Mouse (Mus musculus) forebrain, embryonic 16.5 days (tissue): ENCODE data around the gene Ryr2. TPM values are rescaled to one million over a fixed set of nuclear protein-coding genes. Genes with fewer than 3 reads are reported as not detected.

Experiments used
- ATAC-seq: fragments of 200-750 bp; cut with Nextera tagmentation; 2 replicates; pipeline ENCODE4 v1.8.0; 2017; ENCODE audit warnings: mild to moderate bottlenecking, moderate library complexity
- H3K27ac ChIP-seq: fragments of 300-500 bp; sonication (generic); 2 replicates; pipeline ENCODE4 v1.5.1; 2014; ENCODE audit warnings: low read length, control low read depth
- H3K27me3 ChIP-seq: fragments of 300-500 bp; sonication (generic); replicated peaks from 2 replicates; pipeline ENCODE4 v1.6.1; 2014; ENCODE audit warnings: low read length; ENCODE audit not compliant: control insufficient read depth, insufficient read depth
- H3K36me3 ChIP-seq: fragments of 300-500 bp; sonication (generic); 2 replicates; pipeline ENCODE4 v1.6.1; 2014; ENCODE audit not compliant: control insufficient read depth, insufficient read depth
- H3K4me1 ChIP-seq: fragments of 300-500 bp; sonication (generic); replicated peaks from 2 replicates; pipeline ENCODE4 v1.6.1; 2014; ENCODE audit warnings: low read length; ENCODE audit not compliant: control insufficient read depth, insufficient read depth
- H3K4me2 ChIP-seq: fragments of 300-500 bp; sonication (generic); 2 replicates; pipeline ENCODE4 v1.6.1; 2014; ENCODE audit warnings: mild to moderate bottlenecking, low read length, control low read depth
- H3K4me3 ChIP-seq: fragments of 300-500 bp; sonication (generic); replicated peaks from 2 replicates; pipeline ENCODE4 v1.5.1; 2014; ENCODE audit warnings: mild to moderate bottlenecking, low read length, control low read depth
- H3K9ac ChIP-seq: fragments of 300-500 bp; sonication (generic); replicated peaks from 2 replicates; pipeline ENCODE4 v1.6.1; 2014; ENCODE audit warnings: low read depth, low read length, control low read depth
- H3K9me3 ChIP-seq: fragments of 300-500 bp; sonication (generic); 2 replicates; pipeline ENCODE4 v1.6.1; 2016; ENCODE audit warnings: low read length; ENCODE audit not compliant: control insufficient read depth
- WGBS: fragments of 180-500 bp; shearing (Covaris S2); extraction: QIAGEN DNeasy Blood & Tissue Kit; methylation state at CpG from one replicate; pipeline ENCODE4 v1.1.7; 2014; 5-methylcytosine and 5-hydroxymethylcytosine counted together
- polyA plus RNA-seq: library from polyadenylated mRNA; unstranded; fragments of >200 nt; fragmentation: Nextera tagmentation; extraction: Ambion mirVana; gene quantifications from 2 replicates; pipeline ENCODE4 v1.2.1, GENCODE M21; 2015

Gene Ryr2
- polyA plus RNA-seq, 1 experiment from 2014 or later, result 2.2 TPM

DNA sequence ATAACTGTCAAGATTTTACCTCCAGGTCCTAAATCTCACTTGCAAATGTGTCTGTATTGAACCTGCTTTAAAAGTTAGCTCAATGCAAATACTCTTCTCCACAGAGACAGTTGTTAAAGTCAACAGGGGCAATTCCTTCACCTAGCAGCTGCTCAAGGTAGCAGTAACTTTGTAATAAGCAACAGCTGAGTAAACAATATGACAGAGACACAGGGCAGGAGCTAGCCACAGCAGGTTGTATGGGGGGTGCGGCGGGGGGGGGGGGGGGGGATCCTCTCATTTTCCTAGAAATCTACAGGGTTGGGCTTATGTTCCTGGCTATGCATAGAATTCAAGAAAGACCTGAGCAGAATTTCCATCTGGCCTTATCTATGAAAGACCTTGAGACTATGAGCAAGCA, 339.8 kb downstream of the Ryr2 start:
- Histone ChIP-seq H3K9me3 (no peaks in the 10 kb centered on the region), H3K4me3 (no peak overlapping the region), H3K27me3 (no peaks in the 10 kb centered on the region), H3K9ac (no peak overlapping the region), H3K4me2 (no peak overlapping the region), H3K36me3 (no peaks in the 10 kb centered on the region), H3K4me1 (no peaks in the 10 kb centered on the region), H3K27ac (no peak overlapping the region)
- 79% methylated on average over 2 of the region's 2 CpGs for WGBS
- ATAC-seq, result no peak

DNA sequence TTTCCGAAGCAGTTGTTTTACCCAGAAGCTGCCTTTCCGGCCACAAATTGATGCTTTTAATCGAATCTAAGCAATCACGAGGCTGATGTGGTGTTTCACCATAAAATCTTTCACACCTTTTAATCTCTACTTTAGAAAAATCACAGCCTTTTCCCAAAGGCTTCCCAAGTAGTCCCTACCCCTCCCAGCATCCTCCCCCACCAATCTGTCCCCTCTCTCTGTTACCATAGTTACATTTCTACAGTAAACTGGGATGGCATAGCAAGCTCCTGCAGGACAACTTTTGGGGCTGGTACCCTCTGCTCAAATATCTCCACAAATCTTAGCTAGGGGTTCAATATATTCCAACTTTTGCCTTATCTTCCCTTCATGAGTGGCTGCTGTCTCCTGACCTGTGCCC, 342.8 kb downstream of the Ryr2 start:
- WGBS, result 82% methylated on average over 4 of the region's 4 CpGs
- H3K36me3 ChIP-seq, result no peaks in the 10 kb centered on the region
- H3K9ac ChIP-seq, result no peak overlapping the region
- H3K27me3 ChIP-seq, result no peaks in the 10 kb centered on the region
- no peak overlapping the region for H3K27ac ChIP-seq
- no peak overlapping the region for H3K4me2 ChIP-seq
- H3K4me3 ChIP-seq, result no peak overlapping the region
- no peak for ATAC-seq
- H3K9me3 ChIP-seq, result no peaks in the 10 kb centered on the region
- no peaks in the 10 kb centered on the region for H3K4me1 ChIP-seq

DNA sequence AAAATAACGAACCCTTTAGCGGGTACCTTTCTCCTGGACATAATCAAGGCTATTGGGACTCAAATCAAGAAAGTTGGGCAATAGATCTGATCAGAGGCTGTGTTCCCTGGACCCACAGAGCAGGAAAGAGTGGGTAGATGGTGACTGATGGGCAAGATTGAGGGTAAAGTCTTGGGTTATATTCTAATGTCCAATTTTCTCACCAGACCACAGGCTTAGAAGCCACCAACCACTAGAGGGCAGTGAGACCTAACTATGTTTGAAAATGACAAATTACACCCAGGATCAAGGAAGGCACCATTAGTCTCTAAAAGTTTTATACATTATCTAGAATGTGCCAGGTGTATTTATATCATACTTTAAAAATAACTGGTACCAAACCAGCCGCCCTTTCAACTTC, 343.6 kb downstream of the Ryr2 start:
- Histone ChIP-seq H3K4me1 (peaks cover 1% of the 10 kb centered on the region), H3K4me3 (no peak overlapping the region), H3K9ac (no peak overlapping the region), H3K36me3 (no peaks in the 10 kb centered on the region), H3K27ac (no peak overlapping the region), H3K4me2 (no peak overlapping the region), H3K9me3 (no peaks in the 10 kb centered on the region), H3K27me3 (no peaks in the 10 kb centered on the region)
- 77% methylated on average over 3 of the region's 3 CpGs for WGBS
- 0 out of 2 replicates have a peak, but pooled peaks have one; percentile 43 for ATAC-seq

DNA sequence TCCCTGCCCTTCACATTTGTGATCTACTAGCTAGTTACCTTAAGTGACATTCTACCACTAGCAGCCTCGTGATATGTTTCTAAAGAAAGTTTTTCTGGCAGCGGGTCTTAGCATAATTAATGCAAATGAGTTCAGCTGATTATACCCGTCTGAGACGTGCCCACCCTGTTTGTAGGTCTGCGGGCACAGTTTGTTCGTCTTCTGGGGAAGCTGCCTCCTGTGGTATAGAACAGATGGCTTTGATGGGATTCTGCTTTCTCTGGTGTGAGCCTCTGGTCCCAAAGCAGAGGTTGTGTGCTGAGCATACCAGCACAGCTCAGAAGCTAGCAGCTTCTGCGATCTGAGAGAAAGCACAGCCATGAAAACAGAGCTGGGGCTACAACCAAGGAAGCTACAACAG, 348.9 kb downstream of the Ryr2 start:
- no peaks in the 10 kb centered on the region for H3K27me3 ChIP-seq

DNA sequence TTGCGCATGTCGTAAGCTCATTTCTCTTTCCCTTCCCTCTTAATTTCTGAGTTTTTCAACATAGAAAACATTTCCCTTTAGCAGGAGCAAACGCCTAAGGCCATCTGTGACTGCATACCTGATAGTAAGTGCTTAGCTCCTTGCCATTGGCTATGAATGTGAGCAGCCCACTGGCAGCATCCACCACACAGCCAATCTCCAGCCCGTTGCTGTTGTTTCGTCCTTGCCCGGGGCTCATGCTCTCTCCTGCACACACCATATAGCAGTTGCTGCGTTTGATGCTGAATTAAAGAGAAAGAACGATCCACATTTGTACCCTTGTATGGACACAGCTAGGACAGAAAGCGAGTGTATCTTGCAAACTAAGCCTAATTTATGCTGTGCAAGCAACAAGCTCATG, 361.3 kb downstream of the Ryr2 start:
- no peak for ATAC-seq
- Histone ChIP-seq H3K9ac (no peak overlapping the region), H3K36me3 (no peaks in the 10 kb centered on the region), H3K4me1 (no peaks in the 10 kb centered on the region), H3K27me3 (no peaks in the 10 kb centered on the region), H3K27ac (no peak overlapping the region), H3K4me2 (no peak overlapping the region), H3K4me3 (no peak overlapping the region), H3K9me3 (no peaks in the 10 kb centered on the region)
- WGBS, result 91% methylated on average over 9 of the region's 9 CpGs

More for the DNA sequence above, 348.9 kb downstream of the Ryr2 start:
- no peak overlapping the region for H3K4me3 ChIP-seq
- no peaks in the 10 kb centered on the region for H3K36me3 ChIP-seq
- H3K4me2 ChIP-seq, result no peak overlapping the region
- ATAC-seq, result peak; percentile 95
- no peak overlapping the region for H3K9ac ChIP-seq
- H3K9me3 ChIP-seq, result no peaks in the 10 kb centered on the region
- H3K4me1 ChIP-seq, result peaks cover 7% of the 10 kb centered on the region
- 14% methylated on average over 7 of the region's 7 CpGs for WGBS
- H3K27ac ChIP-seq, result no peak overlapping the region

DNA sequence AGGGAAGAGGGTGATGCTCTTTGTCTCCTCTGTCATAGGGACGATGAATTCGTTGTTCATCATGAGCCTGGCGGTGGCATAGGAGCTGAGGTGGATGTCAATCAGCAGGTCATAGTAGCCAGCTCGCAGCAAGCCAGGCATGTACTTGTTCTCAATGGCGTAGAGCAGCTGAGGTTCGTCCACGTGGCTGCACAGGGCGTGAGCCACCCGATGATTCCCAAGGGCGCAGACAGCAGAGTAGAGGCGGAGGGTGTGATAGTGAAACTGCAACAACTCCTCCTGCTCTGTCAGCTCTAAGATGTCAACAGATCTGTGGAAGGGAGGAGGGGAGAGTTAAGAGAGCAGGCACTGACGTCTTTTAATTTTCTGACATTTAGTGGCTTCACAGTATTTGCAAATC, 368.5 kb downstream of the Ryr2 start:
- no peak for ATAC-seq
- WGBS, result 91% methylated on average over 12 of the region's 12 CpGs

DNA sequence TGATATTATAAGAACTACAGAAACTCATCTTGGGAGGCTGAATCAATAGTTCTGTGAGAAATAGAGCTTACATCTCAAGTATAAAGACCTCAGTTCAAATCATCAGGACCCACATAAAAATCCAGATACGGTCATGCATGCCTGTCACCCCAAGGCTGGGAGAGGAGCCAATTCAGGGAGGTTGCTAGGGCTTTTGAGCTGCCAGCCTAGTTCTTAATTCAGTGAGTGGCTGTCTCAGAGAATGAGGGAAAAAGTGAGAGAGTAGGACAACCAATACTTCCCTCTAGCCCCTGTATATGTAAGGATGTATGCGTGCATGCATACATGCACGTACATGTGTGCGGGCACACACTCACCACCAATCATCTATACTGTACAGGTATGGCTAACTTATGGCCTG, 390.5 kb downstream of the Ryr2 start:
- no peaks in the 10 kb centered on the region for H3K27me3 ChIP-seq
- H3K9me3 ChIP-seq, result no peaks in the 10 kb centered on the region
- no peak overlapping the region for H3K4me3 ChIP-seq
- no peak for ATAC-seq
- H3K27ac ChIP-seq, result no peak overlapping the region
- no peaks in the 10 kb centered on the region for H3K36me3 ChIP-seq
- H3K4me1 ChIP-seq, result no peaks in the 10 kb centered on the region
- no peak overlapping the region for H3K9ac ChIP-seq
- no peak overlapping the region for H3K4me2 ChIP-seq
- WGBS, result 87% methylated on average over 4 of the region's 4 CpGs

More for the DNA sequence above, 368.5 kb downstream of the Ryr2 start:
- H3K36me3 ChIP-seq, result no peaks in the 10 kb centered on the region
- H3K9me3 ChIP-seq, result no peaks in the 10 kb centered on the region
- no peak overlapping the region for H3K4me2 ChIP-seq
- no peaks in the 10 kb centered on the region for H3K4me1 ChIP-seq
- no peak overlapping the region for H3K27ac ChIP-seq
- no peak overlapping the region for H3K9ac ChIP-seq
- H3K27me3 ChIP-seq, result no peaks in the 10 kb centered on the region
- no peak overlapping the region for H3K4me3 ChIP-seq

DNA sequence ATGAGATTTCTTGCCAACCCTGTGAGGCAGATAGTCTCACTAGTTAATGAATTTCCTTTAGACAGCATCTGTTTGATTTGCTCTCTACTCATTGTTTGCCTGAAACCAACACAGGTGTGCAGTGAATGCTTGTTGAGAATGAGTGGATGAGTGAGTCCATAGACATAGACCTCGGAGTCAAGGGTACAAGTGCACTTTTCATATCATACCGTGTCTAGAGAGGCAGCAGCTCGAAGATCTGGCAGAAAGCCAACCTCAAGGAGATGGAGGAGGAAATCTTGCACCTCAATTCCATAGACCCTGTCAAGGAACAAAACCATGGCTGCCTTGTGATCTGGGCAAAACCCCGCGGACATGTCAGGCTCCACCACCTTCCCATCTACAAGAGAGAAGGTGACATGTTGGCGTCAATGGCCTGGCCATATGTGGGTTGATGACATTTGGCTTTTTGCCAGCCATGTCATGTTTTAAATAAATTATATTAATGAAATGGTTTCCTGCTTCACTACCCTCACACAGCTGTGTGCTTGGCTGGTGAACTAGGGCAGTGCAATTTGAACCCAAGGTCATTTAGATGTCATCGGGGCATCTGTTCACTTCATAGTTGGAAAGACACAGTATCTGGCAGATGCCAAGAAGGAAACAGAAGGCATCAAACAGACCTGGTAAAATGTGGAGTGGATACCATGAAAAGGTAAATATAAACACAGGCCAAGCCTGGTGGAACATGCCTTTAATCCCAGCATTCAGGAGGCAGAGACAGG, 396.9 kb downstream of the Ryr2 start:
- H3K4me1 ChIP-seq, result no peaks in the 10 kb centered on the region
- H3K4me2 ChIP-seq, result no peak overlapping the region
- no peak overlapping the region for H3K27ac ChIP-seq
- H3K4me3 ChIP-seq, result no peak overlapping the region
- 87% methylated on average over 7 of the region's 7 CpGs for WGBS
- no peak for ATAC-seq
- H3K36me3 ChIP-seq, result no peaks in the 10 kb centered on the region
- H3K9me3 ChIP-seq, result no peaks in the 10 kb centered on the region
- H3K9ac ChIP-seq, result no peak overlapping the region
- H3K27me3 ChIP-seq, result no peaks in the 10 kb centered on the region

DNA sequence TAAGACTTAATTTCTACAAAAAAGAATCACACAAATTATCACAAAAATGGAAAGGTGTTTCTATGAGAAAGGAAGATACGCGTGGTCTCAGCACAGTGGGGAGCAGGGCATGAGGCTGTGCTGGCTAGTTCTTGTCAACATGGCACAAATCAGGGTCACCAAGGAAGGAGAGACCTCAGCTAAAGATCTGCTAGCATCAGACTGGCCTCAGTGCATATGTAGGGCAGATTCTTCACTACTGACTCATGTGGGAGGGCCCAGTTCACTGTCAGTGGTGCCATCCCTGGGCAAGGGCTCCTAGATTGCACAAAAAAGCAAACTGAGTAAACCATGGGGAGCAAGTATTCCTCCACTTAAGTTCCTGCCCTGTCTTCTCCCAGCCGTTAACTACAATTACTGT, 405.0 kb downstream of the Ryr2 start:
- H3K4me1 ChIP-seq, result no peaks in the 10 kb centered on the region
- no peaks in the 10 kb centered on the region for H3K27me3 ChIP-seq
- H3K4me2 ChIP-seq, result no peak overlapping the region
- 93% methylated on average over 3 of the region's 3 CpGs for WGBS
- no peak overlapping the region for H3K9ac ChIP-seq
- H3K9me3 ChIP-seq, result no peaks in the 10 kb centered on the region
- ATAC-seq, result no peak
- H3K27ac ChIP-seq, result no peak overlapping the region
- H3K36me3 ChIP-seq, result no peaks in the 10 kb centered on the region
- no peak overlapping the region for H3K4me3 ChIP-seq

DNA sequence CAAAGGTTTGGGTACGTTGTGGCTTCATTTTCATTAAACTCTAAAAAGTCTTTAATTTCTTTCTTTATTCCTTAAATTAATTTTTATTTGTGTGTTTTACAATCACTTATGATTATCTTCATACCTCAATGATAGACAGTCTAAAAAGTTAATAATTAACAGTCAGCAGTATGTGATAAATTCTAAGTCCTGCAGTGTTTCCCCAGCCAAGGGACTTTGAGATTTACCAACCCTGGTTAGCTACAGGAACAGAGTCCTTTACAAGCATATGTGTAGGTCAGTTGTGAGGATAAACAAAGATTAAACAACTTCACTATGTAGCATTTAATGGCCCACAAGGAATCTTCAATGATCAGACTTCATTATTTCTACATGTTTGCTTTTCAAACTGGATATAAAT, 410.2 kb downstream of the Ryr2 start:
- WGBS, result 80% methylated on average over 1 of the region's 1 CpGs
- no peaks in the 10 kb centered on the region for H3K4me1 ChIP-seq
- no peak for ATAC-seq
- H3K27ac ChIP-seq, result no peak overlapping the region
- no peaks in the 10 kb centered on the region for H3K27me3 ChIP-seq
- H3K9ac ChIP-seq, result no peak overlapping the region
- no peak overlapping the region for H3K4me3 ChIP-seq
- no peak overlapping the region for H3K4me2 ChIP-seq
- no peaks in the 10 kb centered on the region for H3K9me3 ChIP-seq
- H3K36me3 ChIP-seq, result no peaks in the 10 kb centered on the region
